Mouse (Mus musculus) cerebellum, postnatal 36 days (tissue): ENCODE results near the gene Ear10.
A peak's percentile ranks its signal among the peaks of the same experiment; 100 is the strongest.
"Not testable (repeated sequence)": the region's sequence is repeated elsewhere in the genome, so short reads cannot be mapped to it uniquely, and the experiment has no call there.

ENCODE experiments used
- DNase-seq, 2 experiments: peaks; one replicate each; pipeline ENCODE4 v3.0.0; 2021 to 2022; ENCODE audit warnings: mixed read lengths in 2 of 2

Gene Ear10

GRCm38 (mm10) chr14:43923459-43923858 lies at the start of gene Ear10:
Gene Ear10, minus strand, starts transcription at chr14:43923559.
- DNase-seq: not testable (repeated sequence)

GRCm38 (mm10) chr14:43956769-43957168 lies 33.4 kb upstream of the Ear10 start, which contains the start of gene Ang5:
Gene Ang5, plus strand, starts transcription at chr14:43957069.
- DNase-seq: not testable (repeated sequence)

GRCm38 (mm10) chr14:43955074-43955473 lies 31.7 kb upstream of the Ear10 start:
- DNase-seq: not testable (repeated sequence)

- not testable (repeated sequence) for DNase-seq
Measured at GRCm38 (mm10) chr14:43953382-43953781, 30.0 kb upstream of the Ear10 start.

- not testable (repeated sequence) for DNase-seq
Measured at GRCm38 (mm10) chr14:43933399-43933798, 10.0 kb upstream of the Ear10 start.

- peak in 1 of 2 experiments; percentile 1 for DNase-seq
Measured at GRCm38 (mm10) chr14:43932991-43933390, 9.6 kb upstream of the Ear10 start.

- DNase-seq: not testable (repeated sequence)
Measured at GRCm38 (mm10) chr14:43925404-43925950, 2.1 kb upstream of the Ear10 start.

GRCm38 (mm10) chr14:43924688-43925403 lies 1.5 kb upstream of the Ear10 start, which contains the start of gene Gm8113:
Gene Gm8113, plus strand, starts transcription at chr14:43925390.
- DNase-seq: peak; percentile 25 to 50

- not testable (repeated sequence) for DNase-seq
Measured at GRCm38 (mm10) chr14:43918214-43918613, 5.1 kb downstream of the Ear10 start.

- DNase-seq: not testable (repeated sequence)
Measured at GRCm38 (mm10) chr14:43898577-43898976, 24.8 kb downstream of the Ear10 start.

GRCm38 (mm10) chr14:43895357-43895756 lies 28.0 kb downstream of the Ear10 start:
- not testable (repeated sequence) for DNase-seq

GRCm38 (mm10) chr14:43891288-43891687 lies 32.1 kb downstream of the Ear10 start:
- not testable (repeated sequence) for DNase-seq

GRCm38 (mm10) chr14:43886235-43886634 lies 37.1 kb downstream of the Ear10 start:
- DNase-seq: not testable (repeated sequence)

GRCm38 (mm10) chr14:43879966-43880545 lies 43.3 kb downstream of the Ear10 start:
- not testable (repeated sequence) for DNase-seq

- DNase-seq: not testable (repeated sequence)
Measured at GRCm38 (mm10) chr14:43877789-43878188, 45.6 kb downstream of the Ear10 start.

GRCm38 (mm10) chr14:43875417-43875816 lies 47.9 kb downstream of the Ear10 start, which contains the start of gene Ear1:
Gene Ear1, minus strand, starts transcription at chr14:43875517.
- DNase-seq: not testable (repeated sequence)

- DNase-seq: not testable (repeated sequence)
Measured at GRCm38 (mm10) chr14:43874862-43875261, 48.5 kb downstream of the Ear10 start.
